Mouse (Mus musculus) embryonic fibroblast, embryonic 13.5 days (primary cell): ENCODE data around the gene Dock4.
"Not testable (repeated sequence)": the region's sequence is repeated elsewhere in the genome, so short reads cannot be mapped to it uniquely, and the experiment has no call there.

Experiments
- CTCF ChIP-seq: IDR thresholded peaks from 2 replicates; pipeline ENCODE4 v1.5.1; 2011; ENCODE audit warnings: mild to moderate bottlenecking, control low read depth, low read length, moderate library complexity, borderline replicate concordance; ENCODE audit not compliant: insufficient read depth
- POLR2A ChIP-seq: IDR thresholded peaks from 2 replicates; pipeline ENCODE4 v1.6.1; 2011; ENCODE audit warnings: low read depth, mild to moderate bottlenecking, control low read depth, low read length, moderate library complexity

- TF ChIP-seq CTCF, POLR2A: not testable (repeated sequence)
These were observed 413.0 kb downstream of the Dock4 start for GRCm38 (mm10) chr12:40858763-40859162.
